Mouse (Mus musculus) neutrophil, adult 5-6 weeks (primary cell): ENCODE data around the gene Olfr815. TPM values are rescaled to one million over a fixed set of nuclear protein-coding genes. Genes with fewer than 3 reads are reported as not detected.
"Not testable (repeated sequence)": the region's sequence is repeated elsewhere in the genome, so short reads cannot be mapped to it uniquely, and the experiment has no call there.

Experiments
- ATAC-seq: fragments of 151-379, 151-347 bp; 2 replicates; pipeline ENCODE4 v1.8.0; 2017; ENCODE audit warnings: mild to moderate bottlenecking, moderate TSS enrichment; ENCODE audit not compliant: insufficient number of reproducible peaks, poor library complexity, low FRiP score, severe bottlenecking; ENCODE audit errors: extremely low read depth
- total RNA-seq: library from RNA; stranded (forward); fragments of 200-1000 nt; gene quantifications from 2 replicates; pipeline ENCODE4 v1.2.3, GENCODE M21; 2017

Gene Olfr815
- total RNA-seq: 1.2 TPM in 1 of 2 replicates, not detected in the other

- not testable (repeated sequence) for ATAC-seq
Measured at GRCm38 (mm10) chr10:129905767-129906166, at the start of gene Olfr815. Olfr815 (minus strand) TSS chr10:129905867.

- ATAC-seq: no peak
Measured at GRCm38 (mm10) chr10:129949000-129949399, 43.3 kb upstream of the Olfr815 start, which contains the start of gene Olfr818. Olfr818 (minus strand) TSS chr10:129949100.

GRCm38 (mm10) chr10:129915497-129915896 lies 9.8 kb upstream of the Olfr815 start, which contains the start of gene Olfr816:
Olfr816 (minus strand) TSS chr10:129915597.
- no peak for ATAC-seq

GRCm38 (mm10) chr10:129885934-129886333 lies 19.7 kb downstream of the Olfr815 start:
- no peak for ATAC-seq

GRCm38 (mm10) chr10:129885496-129885895 lies 20.2 kb downstream of the Olfr815 start:
- ATAC-seq: not testable (repeated sequence)

- ATAC-seq: not testable (repeated sequence)
Measured at GRCm38 (mm10) chr10:129879751-129880150, 25.9 kb downstream of the Olfr815 start, which contains the start of gene Olfr814. Olfr814 (minus strand) TSS chr10:129879851.

- ATAC-seq: no peak
Measured at GRCm38 (mm10) chr10:129855067-129855466, 50.6 kb downstream of the Olfr815 start, which contains the start of gene Olfr813. Olfr813 (plus strand) TSS chr10:129855367.

Other genes starting within 250 kb of the Olfr815 start
- not detected in 2 replicates for gene Olfr800, start 248.2 kb downstream of the Olfr815 start, total RNA-seq
- gene Olfr801, start 232.0 kb downstream of the Olfr815 start, total RNA-seq: 0.12 TPM in 1 of 2 replicates, not detected in the other
- not detected in 2 replicates for gene Olfr802, start 217.7 kb downstream of the Olfr815 start, total RNA-seq
- gene Olfr803, start 211.6 kb downstream of the Olfr815 start, total RNA-seq: 0.35 TPM in 1 of 2 replicates, not detected in the other
- 0.12 TPM in 1 of 2 replicates, not detected in the other for gene Olfr804, start 202.7 kb downstream of the Olfr815 start, total RNA-seq
- gene Olfr805, start 176.5 kb downstream of the Olfr815 start, total RNA-seq: not detected in 2 replicates
- gene Olfr806, start 163.9 kb downstream of the Olfr815 start, total RNA-seq: 0.23 TPM in 1 of 2 replicates, not detected in the other
- gene Olfr807, start 148.1 kb downstream of the Olfr815 start, total RNA-seq: not detected in 2 replicates
- gene Olfr808, start 140.4 kb downstream of the Olfr815 start, total RNA-seq: not detected in 2 replicates
- 0.35 TPM in 1 of 2 replicates, not detected in the other for gene Olfr809, start 131.2 kb downstream of the Olfr815 start, total RNA-seq
- gene Olfr810, start 111.0 kb downstream of the Olfr815 start, total RNA-seq: not detected in 2 replicates
- not detected in 2 replicates for gene Olfr811, start 101.5 kb downstream of the Olfr815 start, total RNA-seq
- not detected in 2 replicates for gene Olfr812, start 59.8 kb downstream of the Olfr815 start, total RNA-seq
- not detected in 2 replicates for gene Olfr813, start 50.5 kb downstream of the Olfr815 start, total RNA-seq
- 0.61 TPM in 1 of 2 replicates, not detected in the other for gene Olfr814, start 26.0 kb downstream of the Olfr815 start, total RNA-seq
- 0.12 TPM in 1 of 2 replicates, not detected in the other for gene Olfr816, start 9.7 kb upstream of the Olfr815 start, total RNA-seq
- not detected in 2 replicates for gene Olfr818, start 43.2 kb upstream of the Olfr815 start, total RNA-seq
- not detected in 2 replicates for gene Olfr819, start 61.4 kb upstream of the Olfr815 start, total RNA-seq
- not detected in 2 replicates for gene Olfr247, start 70.3 kb upstream of the Olfr815 start, total RNA-seq
- gene Gm10310, start 79.2 kb upstream of the Olfr815 start, total RNA-seq: not detected in 2 replicates
- 0.35 TPM in 1 of 2 replicates, not detected in the other for gene Olfr820, start 106.8 kb upstream of the Olfr815 start, total RNA-seq
- gene Olfr821, start 124.5 kb upstream of the Olfr815 start, total RNA-seq: not detected in 2 replicates
- not detected in 2 replicates for gene Olfr822, start 165.3 kb upstream of the Olfr815 start, total RNA-seq
- not detected in 2 replicates for gene Olfr823, start 209.5 kb upstream of the Olfr815 start, total RNA-seq
- not detected in 2 replicates for gene Olfr824, start 224.1 kb upstream of the Olfr815 start, total RNA-seq